Mouse (Mus musculus) layer of hippocampus, adult 18-20 months (tissue): ENCODE data around the gene Hat1. TPM values are rescaled to one million over a fixed set of nuclear protein-coding genes. Genes with fewer than 3 reads are reported as not detected.

ENCODE experiments used
- DNase-seq, 2 experiments: peaks; one replicate each; pipeline ENCODE4 v3.0.0; 2022; ENCODE audit warnings: low spot score in 2 of 2
- total RNA-seq, 2 experiments: library from RNA; stranded (reverse); gene quantifications; 2 replicates each; pipeline ENCODE4 v1.2.3; 2021

Hat1 gene
- total RNA-seq, 2 experiments from 2014 or later: 14.7 to 18.3 TPM

GRCm38 (mm10) chr2:71461589-71461988 lies 72.8 kb downstream of the Hat1 start:
- no peak for DNase-seq

- no peak for DNase-seq
Observed at GRCm38 (mm10) chr2:71462066-71462465, 73.3 kb downstream of the Hat1 start.

- no peak for DNase-seq
Observed at GRCm38 (mm10) chr2:71462553-71462952, 73.8 kb downstream of the Hat1 start.

DNA sequence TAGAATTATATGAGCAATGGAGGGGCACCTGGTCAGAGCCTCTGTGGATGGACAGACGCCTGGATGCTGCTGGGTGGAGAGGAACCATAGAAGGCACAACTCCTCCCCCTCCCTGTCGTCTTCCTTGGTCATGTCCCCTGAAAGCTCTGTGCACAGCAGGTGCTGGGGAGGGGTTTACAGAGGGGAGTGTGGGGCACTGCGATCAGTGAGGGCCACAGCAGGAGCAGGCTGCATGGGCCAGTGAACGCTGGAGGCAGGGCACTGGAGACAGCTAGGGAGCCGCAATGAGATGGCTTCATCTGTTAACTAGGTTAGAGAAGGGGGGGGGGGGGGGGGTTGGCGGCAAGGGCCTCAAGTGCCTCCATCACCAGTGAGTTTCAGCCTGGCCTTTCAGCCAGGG lies 77.3 kb downstream of the Hat1 start:
- DNase-seq: no peak

DNA sequence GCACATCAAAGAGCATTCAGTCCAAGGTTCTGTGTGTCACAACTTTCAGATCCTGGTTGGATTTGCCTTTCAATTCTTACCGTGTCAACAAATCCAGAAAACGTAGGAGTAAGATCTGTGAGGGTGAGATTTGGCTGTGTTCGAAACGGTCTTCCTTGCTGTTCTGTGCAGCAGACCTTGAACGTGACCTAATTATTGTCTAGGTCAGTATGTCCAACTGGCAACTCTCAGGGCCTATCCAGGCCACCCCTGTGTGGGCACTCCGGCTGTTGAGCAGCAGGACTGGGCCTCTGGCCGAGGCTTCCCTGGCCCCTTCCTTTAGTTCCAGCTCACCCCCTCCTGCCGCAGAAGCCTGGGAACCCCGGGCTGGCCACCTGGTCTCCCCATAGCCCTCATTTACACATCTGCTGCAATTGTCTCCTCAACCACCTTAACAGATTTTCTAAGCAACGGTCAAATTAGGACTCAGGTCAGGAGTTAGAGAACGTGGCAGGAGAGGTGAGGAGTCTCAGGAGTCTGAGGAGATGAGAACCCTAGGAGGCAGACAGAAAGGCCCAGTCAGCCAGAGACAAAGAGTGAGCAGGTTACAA lies 78.2 kb downstream of the Hat1 start:
- DNase-seq: no peak

- no peak for DNase-seq
Observed at GRCm38 (mm10) chr2:71471094-71471493, 82.3 kb downstream of the Hat1 start.

DNA sequence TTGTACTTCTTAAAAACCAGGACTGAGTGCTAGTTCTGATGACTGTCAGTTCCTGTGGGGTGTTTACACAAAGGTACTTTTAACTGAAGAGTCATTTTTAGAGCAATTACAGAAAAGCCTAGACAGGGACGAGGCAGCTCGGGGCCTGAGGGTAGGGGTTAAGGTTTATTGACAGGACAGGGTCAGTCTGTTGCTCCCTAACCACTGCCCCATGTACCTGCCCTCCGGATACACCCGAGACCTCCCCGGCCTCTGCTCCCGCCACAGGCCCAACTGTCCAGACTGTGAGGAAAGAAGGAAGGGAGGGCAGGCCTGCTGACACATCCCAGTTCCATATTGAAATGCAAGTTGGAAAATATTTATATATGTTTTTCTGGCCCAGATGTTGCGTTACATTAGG lies 85.1 kb downstream of the Hat1 start:
- DNase-seq: no peak

- DNase-seq: no peak
Observed at GRCm38 (mm10) chr2:71474345-71474744, 85.6 kb downstream of the Hat1 start.

- no peak for DNase-seq
Observed at GRCm38 (mm10) chr2:71475311-71475710, 86.6 kb downstream of the Hat1 start.

GRCm38 (mm10) chr2:71475760-71476159 lies 87.0 kb downstream of the Hat1 start:
- no peak for DNase-seq

- no peak for DNase-seq
Observed at GRCm38 (mm10) chr2:71477787-71478186, 89.0 kb downstream of the Hat1 start.

DNA sequence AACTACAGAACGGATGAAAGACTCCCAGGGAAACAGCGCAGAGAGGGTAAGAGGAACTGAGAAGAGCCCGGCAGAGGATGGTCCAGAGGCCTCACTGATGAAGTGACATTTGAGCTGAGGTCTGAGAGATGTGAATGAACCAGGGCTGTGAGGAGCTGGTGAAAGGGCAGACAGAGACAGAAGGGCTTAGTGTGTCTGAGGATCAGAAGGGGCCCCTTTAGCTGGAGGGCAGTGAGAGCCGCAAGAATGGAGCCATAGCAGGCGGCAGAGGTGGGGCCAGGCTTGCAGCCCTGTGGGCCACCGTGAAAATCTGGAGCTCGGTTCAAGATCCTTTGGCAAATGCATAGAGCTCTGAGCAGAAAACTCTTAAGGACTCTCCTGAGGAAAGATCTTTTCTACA lies 91.2 kb downstream of the Hat1 start:
- DNase-seq: no peak

GRCm38 (mm10) chr2:71481825-71482224 lies 93.1 kb downstream of the Hat1 start:
- no peak for DNase-seq

GRCm38 (mm10) chr2:71483046-71483716 lies 94.4 kb downstream of the Hat1 start:
- DNase-seq: peak in 1 of 2 experiments; percentile 51

- DNase-seq: no peak
Observed at GRCm38 (mm10) chr2:71483717-71484066, 94.9 kb downstream of the Hat1 start.

Other genes with a start within 250 kb of the Hat1 start
- 100 to 1,000 TPM; 123 to 131 TPM for gene Dync1i2, start 177.3 kb upstream of the Hat1 start, total RNA-seq
- gene Slc25a12, start 21.2 kb upstream of the Hat1 start, total RNA-seq: 100 to 1,000 TPM; 150 to 164 TPM
- 10 to 100 TPM; 23.1 to 23.3 TPM for gene Metap1d, start 64.3 kb downstream of the Hat1 start, total RNA-seq
- gene Dlx1, start 139.2 kb downstream of the Hat1 start, total RNA-seq: 10 to 100 TPM; 18.1 to 20.1 TPM
- gene Dlx2, start 157.8 kb downstream of the Hat1 start, total RNA-seq: 1 to 10 TPM; 5.0 to 5.5 TPM